Mouse (Mus musculus) urinary bladder, postnatal 10 days (tissue): ENCODE measurements around the gene Maoa.
A peak's percentile ranks its signal among the peaks of the same experiment; 100 is the strongest.

Experiments
- DNase-seq: peaks from one replicate; pipeline ENCODE4 v3.0.0; 2022; ENCODE audit warnings: low spot score

Gene Maoa

DNA sequence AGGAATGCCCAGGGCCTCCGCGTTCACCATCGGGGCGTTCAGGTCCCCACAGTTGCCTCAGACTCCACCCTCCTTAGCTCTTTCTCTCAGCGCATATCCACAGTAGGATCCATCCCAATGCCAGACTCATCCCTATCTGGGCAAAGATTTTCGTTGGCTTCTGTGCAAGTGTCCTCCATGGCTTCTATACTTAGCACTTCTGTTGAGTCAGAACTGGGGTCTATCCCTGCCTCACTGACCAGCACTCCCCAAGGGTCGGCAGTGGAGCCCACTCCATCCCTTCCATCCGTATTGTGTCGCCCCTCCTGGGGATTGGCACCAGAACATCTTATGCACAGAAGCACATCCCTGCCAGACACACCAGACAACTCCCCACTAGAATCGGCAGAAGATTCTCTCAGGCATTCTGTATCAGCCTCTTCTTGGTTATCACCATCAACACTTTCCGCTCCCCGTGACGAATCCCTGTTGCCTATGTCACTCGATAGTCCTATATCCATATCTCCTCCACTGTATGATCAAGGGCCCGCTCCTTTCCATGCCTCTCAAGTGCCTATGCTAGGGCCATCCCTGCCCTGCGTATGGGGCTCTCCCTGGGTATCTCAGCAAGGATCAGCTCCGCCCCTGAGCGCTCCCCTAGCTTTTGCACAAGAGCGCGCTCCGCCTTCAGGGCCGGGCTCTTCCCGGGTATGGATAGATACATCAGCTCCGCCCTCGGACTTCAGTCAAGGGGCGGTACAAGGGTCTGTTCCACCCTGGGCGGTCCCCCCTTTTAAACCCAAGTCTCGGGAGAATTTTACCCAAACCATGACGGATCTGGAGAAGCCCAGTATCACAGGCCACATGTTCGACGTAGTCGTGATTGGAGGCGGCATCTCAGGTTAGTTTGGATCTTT lies at the start of gene Maoa:
Gene Maoa (plus strand): TSS at position 665 of the 896 bp plus-strand sequence.
- peak; percentile 9 for DNase-seq

GRCm38 (mm10) chrX:16618225-16619033 lies 1.1 kb upstream of the Maoa start:
- peak; percentile 50 for DNase-seq

- DNase-seq = no peak
These were observed 37.0 kb downstream of the Maoa start for GRCm38 (mm10) chrX:16656511-16656910.

GRCm38 (mm10) chrX:16706094-16706493 lies 86.6 kb downstream of the Maoa start:
- no peak for DNase-seq

DNA sequence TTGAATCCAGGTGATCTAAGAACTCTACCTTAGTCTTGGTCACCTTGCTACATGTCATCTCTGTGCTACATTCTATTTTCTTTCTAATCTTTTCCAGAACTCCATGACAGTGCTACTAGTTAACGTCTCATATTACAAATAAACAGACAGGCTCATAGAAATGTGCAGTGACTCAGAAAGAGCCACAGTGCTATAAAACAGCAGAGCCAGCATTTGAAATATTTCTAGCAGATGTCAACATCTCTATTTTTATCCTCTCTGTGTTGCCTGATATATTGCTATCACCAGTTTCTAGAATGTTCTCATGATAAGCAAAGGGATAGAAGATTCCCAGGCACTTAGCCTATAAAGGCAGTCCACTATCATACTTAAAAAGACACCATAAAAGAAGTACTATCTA lies 94.5 kb downstream of the Maoa start:
- DNase-seq = no peak
